Mouse (Mus musculus) stomach, embryonic 14.5 days (tissue): ENCODE measurements around the gene C77080. TPM values are rescaled to one million over a fixed set of nuclear protein-coding genes. Genes with fewer than 3 reads are reported as not detected.

Experiments used
- ATAC-seq: fragments of 200-750 bp; cut with Nextera tagmentation; 2 replicates; pipeline ENCODE4 v1.8.0; 2017; ENCODE audit warnings: low read depth, moderate TSS enrichment; ENCODE audit not compliant: insufficient number of reproducible peaks, insufficient read depth, low FRiP score
- H3K27ac ChIP-seq: fragments of 300-500 bp; sonication (generic); 2 replicates; pipeline ENCODE4 v1.5.1; 2014; ENCODE audit warnings: mild to moderate bottlenecking, low read length, moderate library complexity, mixed read lengths
- H3K27me3 ChIP-seq: fragments of 300-500 bp; sonication (generic); 2 replicates; pipeline ENCODE4 v1.6.1; 2014; ENCODE audit warnings: low read length, control low read depth, mixed read lengths; ENCODE audit not compliant: control insufficient read depth, insufficient read depth
- H3K36me3 ChIP-seq: fragments of 300-500 bp; sonication (generic); 2 replicates; pipeline ENCODE4 v1.6.1; 2014; ENCODE audit warnings: mild to moderate bottlenecking, control low read depth, low read length, moderate library complexity, mixed read lengths; ENCODE audit not compliant: control insufficient read depth, insufficient read depth
- H3K4me1 ChIP-seq: fragments of 300-500 bp; sonication (generic); 2 replicates; pipeline ENCODE4 v1.6.1; 2014; ENCODE audit warnings: low read length, control low read depth, mixed read lengths; ENCODE audit not compliant: control insufficient read depth, insufficient read depth
- H3K4me2 ChIP-seq: fragments of 300-500 bp; sonication (generic); replicated peaks from 2 replicates; pipeline ENCODE4 v1.6.1; 2014; ENCODE audit warnings: low read depth, low read length, control low read depth
- H3K4me3 ChIP-seq: fragments of 300-500 bp; sonication (generic); 2 replicates; pipeline ENCODE4 v1.5.1; 2014; ENCODE audit warnings: low read depth, low read length, control low read depth
- H3K9ac ChIP-seq: fragments of 300-500 bp; sonication (generic); replicated peaks from 2 replicates; pipeline ENCODE4 v1.6.1; 2014; ENCODE audit warnings: low read depth, mild to moderate bottlenecking, control low read depth, low read length, moderate library complexity, mixed read lengths
- H3K9me3 ChIP-seq: fragments of 300-500 bp; sonication (generic); 2 replicates; pipeline ENCODE4 v1.6.1; 2016; ENCODE audit warnings: low read depth, low read length, control low read depth; ENCODE audit not compliant: control insufficient read depth
- WGBS: fragments of 180-500 bp; shearing (Covaris S2); extraction: QIAGEN DNeasy Blood & Tissue Kit; methylation state at CpG from one replicate; pipeline ENCODE4 v1.1.7; 2014; 5-methylcytosine and 5-hydroxymethylcytosine counted together
- polyA plus RNA-seq: library from polyadenylated mRNA; unstranded; fragments of >200 nt; fragmentation: Nextera tagmentation; extraction: Ambion mirVana; gene quantifications from 2 replicates; pipeline ENCODE4 v1.2.1, GENCODE M21; 2014

The C77080 gene
- polyA plus RNA-seq, 1 experiment from 2014 or later = 6.8 TPM

GRCm38 (mm10) chr4:129283226-129283625 lies 22.0 kb upstream of the C77080 start:
- H3K27ac ChIP-seq = no peak overlapping the region
- H3K9ac ChIP-seq = no peak overlapping the region
- no peak for ATAC-seq
- no peaks in the 10 kb centered on the region for H3K9me3 ChIP-seq
- H3K4me3 ChIP-seq = no peak overlapping the region
- peaks cover 4% of the 10 kb centered on the region; the same call in 1 of the 2 replicates for H3K4me1 ChIP-seq
- H3K27me3 ChIP-seq = no peaks in the 10 kb centered on the region
- H3K36me3 ChIP-seq = no peaks in the 10 kb centered on the region
- no peak overlapping the region for H3K4me2 ChIP-seq
- 85% methylated on average over 5 of the region's 5 CpGs for WGBS

DNA sequence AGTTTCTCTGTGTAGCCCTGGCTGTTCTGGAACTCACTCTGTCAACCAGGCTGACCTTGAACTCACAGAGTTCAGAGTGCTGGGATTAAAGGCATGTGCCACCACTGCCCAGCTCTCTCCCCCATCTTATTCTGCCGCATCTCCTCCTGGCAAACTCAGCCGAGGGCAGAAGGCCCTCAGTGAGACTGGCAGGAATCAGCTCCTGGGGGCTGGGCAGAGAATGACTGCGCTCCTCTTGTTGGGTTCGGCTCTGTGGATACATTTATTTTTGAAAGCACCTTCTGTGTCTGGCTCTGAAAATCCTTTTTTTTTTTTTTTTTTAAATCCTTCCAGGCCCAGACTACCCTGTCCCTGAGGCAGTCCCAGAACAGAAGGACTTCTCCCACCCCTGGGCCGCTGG lies 21.6 kb upstream of the C77080 start:
- no peak overlapping the region for H3K27ac ChIP-seq
- peaks cover 3% of the 10 kb centered on the region; the same call in 1 of the 2 replicates for H3K4me1 ChIP-seq
- no peaks in the 10 kb centered on the region for H3K27me3 ChIP-seq
- no peak for ATAC-seq
- H3K36me3 ChIP-seq = no peaks in the 10 kb centered on the region
- no peaks in the 10 kb centered on the region for H3K9me3 ChIP-seq
- 86% methylated on average over 5 of the region's 5 CpGs for WGBS
- no peak overlapping the region for H3K9ac ChIP-seq
- H3K4me3 ChIP-seq = no peak overlapping the region
- H3K4me2 ChIP-seq = no peak overlapping the region

DNA sequence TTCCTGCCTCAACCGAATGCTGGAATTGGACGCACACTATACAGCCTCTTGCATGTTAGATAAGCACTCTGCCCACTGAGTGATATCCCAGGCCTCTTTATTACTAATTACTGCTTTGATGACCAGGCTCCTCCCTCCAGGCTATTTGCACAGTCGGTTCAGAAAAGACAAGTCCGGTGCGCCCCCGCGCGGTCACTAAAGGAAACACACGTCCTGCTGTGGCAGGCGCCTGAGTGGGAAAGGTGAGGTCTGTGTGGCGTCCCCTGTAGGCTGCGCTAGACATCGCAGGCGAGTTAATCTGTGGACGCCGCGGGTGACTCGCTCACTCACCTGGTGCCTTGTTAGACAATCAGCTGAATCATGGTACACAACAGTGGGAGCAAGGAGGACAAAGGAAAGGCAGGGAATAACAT lies 15.3 kb upstream of the C77080 start:
- peak; percentile 7; the same call in 1 of the 2 replicates for ATAC-seq
- Histone ChIP-seq H3K36me3 (no peaks in the 10 kb centered on the region), H3K4me2 (0 out of 2 replicates have a peak overlapping the region, but pooled peaks have one; percentile 5)

DNA sequence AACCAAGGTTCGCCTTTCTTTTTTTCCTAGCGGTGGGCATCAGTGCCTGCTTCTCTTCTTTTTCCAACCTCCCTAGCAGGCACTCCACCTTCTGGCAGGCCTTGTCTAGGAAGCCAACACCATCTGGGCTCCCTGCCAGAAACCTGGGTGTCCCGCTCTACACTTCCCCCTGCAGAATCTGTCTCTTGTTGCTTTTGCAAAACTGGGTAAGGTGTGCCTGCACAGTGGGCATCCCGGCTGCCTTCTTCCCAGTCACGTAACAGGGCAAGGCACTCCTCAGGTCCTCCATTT lies 11.5 kb upstream of the C77080 start:
- Histone ChIP-seq H3K36me3 (no peaks in the 10 kb centered on the region), H3K9ac (no peak overlapping the region), H3K4me2 (0 out of 2 replicates have a peak overlapping the region, but pooled peaks have one; percentile 7), H3K27ac (peak overlapping the region; percentile 55; the same call in 1 of the 2 replicates), H3K4me3 (no peak overlapping the region), H3K27me3 (no peaks in the 10 kb centered on the region), H3K4me1 (0 out of 2 replicates have a peak, but pooled peaks cover 5% of the 10 kb centered on the region), H3K9me3 (no peaks in the 10 kb centered on the region)
- 33% methylated on average over 5 of the region's 5 CpGs for WGBS
- ATAC-seq = peak; percentile 30

More for the DNA sequence above, 15.3 kb upstream of the C77080 start:
- 1% methylated on average over 18 of the region's 18 CpGs for WGBS
- 0 out of 2 replicates have a peak, but pooled peaks cover 5% of the 10 kb centered on the region for H3K4me1 ChIP-seq
- no peaks in the 10 kb centered on the region for H3K9me3 ChIP-seq
- H3K27ac ChIP-seq = no peak overlapping the region
- H3K4me3 ChIP-seq = no peak overlapping the region
- H3K9ac ChIP-seq = no peak overlapping the region
- H3K27me3 ChIP-seq = no peaks in the 10 kb centered on the region

DNA sequence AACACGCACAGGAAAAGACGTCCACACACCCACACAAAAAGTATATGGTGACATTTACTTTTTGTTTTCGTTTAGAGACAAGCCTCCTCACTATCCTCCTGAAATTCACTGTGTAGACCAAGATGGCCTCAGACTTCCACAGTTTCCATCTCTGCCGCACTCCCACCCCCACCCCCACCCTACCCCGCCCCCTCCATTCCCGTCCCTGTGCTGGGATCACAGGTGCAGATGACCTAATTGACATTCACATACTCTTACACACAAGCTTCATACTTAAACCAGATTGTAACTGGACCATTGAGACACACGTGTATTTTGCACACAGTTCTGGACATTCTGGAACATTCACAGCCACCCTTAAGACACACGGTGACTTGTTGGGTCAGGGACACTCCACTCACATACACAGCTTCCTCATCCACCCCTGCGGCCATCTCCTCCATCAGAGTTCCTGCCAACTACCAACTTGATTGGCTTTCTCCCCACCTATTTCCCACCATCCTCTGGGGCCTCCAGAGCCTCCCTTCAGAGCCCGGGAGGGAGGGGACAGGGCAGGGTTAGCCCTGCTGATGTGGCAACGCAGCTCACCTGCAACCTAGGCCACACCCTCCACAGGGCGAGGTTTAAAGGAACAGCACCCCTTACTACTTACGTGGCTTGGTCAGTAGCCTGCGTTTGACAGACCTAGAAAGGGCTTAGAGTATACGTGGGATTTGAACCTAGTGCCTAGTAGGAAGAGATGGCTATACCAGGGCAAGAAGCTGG lies 11.0 kb upstream of the C77080 start:
- Histone ChIP-seq H3K4me3 (no peak overlapping the region), H3K9me3 (no peaks in the 10 kb centered on the region), H3K36me3 (no peaks in the 10 kb centered on the region), H3K27me3 (no peaks in the 10 kb centered on the region), H3K9ac (no peak overlapping the region), H3K4me2 (0 out of 2 replicates have a peak overlapping the region, but pooled peaks have one; percentile 7), H3K27ac (peak overlapping the region; percentile 55; the same call in 1 of the 2 replicates), H3K4me1 (0 out of 2 replicates have a peak, but pooled peaks cover 5% of the 10 kb centered on the region)
- ATAC-seq = peak; percentile 93
- 19% methylated on average over 15 of the region's 15 CpGs for WGBS

DNA sequence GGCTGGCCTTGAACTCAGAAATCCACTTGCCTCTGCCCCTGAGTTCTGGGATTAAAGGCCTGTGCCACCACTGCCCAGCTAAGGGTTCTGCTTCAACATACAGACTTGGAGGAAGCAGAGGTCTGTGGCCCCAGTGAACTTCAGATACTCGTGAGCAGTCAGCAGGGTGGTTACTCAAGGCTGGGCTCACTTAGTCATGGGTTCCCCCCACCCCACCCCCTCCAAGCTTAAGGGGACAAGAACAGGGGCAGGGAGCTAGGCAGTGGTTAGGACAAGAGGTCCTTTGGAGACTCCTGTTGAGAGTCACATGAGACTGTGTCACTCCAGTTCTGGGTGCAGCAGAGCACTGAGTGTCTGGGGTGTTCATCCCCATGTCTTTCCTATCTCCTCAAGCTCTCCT lies 7.5 kb upstream of the C77080 start:
- H3K27ac ChIP-seq = no peak overlapping the region
- WGBS = 46% methylated on average over 1 of the region's 1 CpGs
- peaks cover 6% of the 10 kb centered on the region; the same call in 1 of the 2 replicates for H3K4me1 ChIP-seq
- no peak overlapping the region for H3K9ac ChIP-seq
- no peak overlapping the region for H3K4me3 ChIP-seq
- no peaks in the 10 kb centered on the region for H3K27me3 ChIP-seq
- no peak overlapping the region for H3K4me2 ChIP-seq
- no peaks in the 10 kb centered on the region for H3K9me3 ChIP-seq
- ATAC-seq = no peak
- H3K36me3 ChIP-seq = no peaks in the 10 kb centered on the region

GRCm38 (mm10) chr4:129266821-129267220 lies 5.6 kb upstream of the C77080 start:
- no peak overlapping the region for H3K9ac ChIP-seq
- no peak overlapping the region for H3K4me3 ChIP-seq
- peaks cover 10% of the 10 kb centered on the region for H3K4me1 ChIP-seq
- no peak overlapping the region for H3K4me2 ChIP-seq
- WGBS = 64% methylated on average over 5 of the region's 5 CpGs
- no peaks in the 10 kb centered on the region for H3K36me3 ChIP-seq
- H3K27me3 ChIP-seq = no peaks in the 10 kb centered on the region
- no peak overlapping the region for H3K27ac ChIP-seq
- H3K9me3 ChIP-seq = no peaks in the 10 kb centered on the region
- no peak for ATAC-seq

GRCm38 (mm10) chr4:129266191-129266590 lies 5.0 kb upstream of the C77080 start:
- no peak overlapping the region for H3K9ac ChIP-seq

More at GRCm38 (mm10) chr4:129266191-129266590, 5.0 kb upstream of the C77080 start:
- Histone ChIP-seq H3K4me3 (no peak overlapping the region), H3K4me2 (no peak overlapping the region), H3K4me1 (peaks cover 10% of the 10 kb centered on the region), H3K9me3 (no peaks in the 10 kb centered on the region), H3K27ac (no peak overlapping the region), H3K27me3 (no peaks in the 10 kb centered on the region), H3K36me3 (no peaks in the 10 kb centered on the region)
- no peak; the same call in 1 of the 2 replicates for ATAC-seq
- WGBS = 69% methylated on average over 4 of the region's 4 CpGs
